Mouse (Mus musculus) midbrain, embryonic 10.5 days (tissue): ENCODE measurements around the gene Rab5b. TPM values are rescaled to one million over a fixed set of nuclear protein-coding genes. Genes with fewer than 3 reads are reported as not detected.
"Not testable (repeated sequence)": the region's sequence is repeated elsewhere in the genome, so short reads cannot be mapped to it uniquely, and the experiment has no call there.

Source experiments
- DNase-seq: peaks from one replicate; pipeline ENCODE4 v3.0.0-alpha.2; 2017; ENCODE audit warnings: low spot score
- H3K27ac ChIP-seq: fragments of 300-500 bp; sonication (generic); replicated peaks from 2 replicates; pipeline ENCODE4 v1.5.1; 2016; ENCODE audit warnings: mild to moderate bottlenecking
- H3K27me3 ChIP-seq: fragments of 300-500 bp; sonication (generic); 2 replicates; pipeline ENCODE4 v1.6.1; 2016; ENCODE audit warnings: low read depth, mild to moderate bottlenecking; ENCODE audit not compliant: poor library complexity, severe bottlenecking
- H3K36me3 ChIP-seq: fragments of 300-500 bp; sonication (generic); 2 replicates; pipeline ENCODE4 v1.6.1; 2016; ENCODE audit warnings: mild to moderate bottlenecking, moderate library complexity
- H3K4me1 ChIP-seq: fragments of 300-500 bp; sonication (generic); 2 replicates; pipeline ENCODE4 v1.6.1; 2016
- H3K4me3 ChIP-seq: fragments of 300-500 bp; sonication (generic); 2 replicates; pipeline ENCODE4 v1.5.1; 2016; ENCODE audit warnings: mild to moderate bottlenecking, moderate library complexity
- H3K9me3 ChIP-seq: fragments of 300-500 bp; sonication (generic); replicated peaks from 2 replicates; pipeline ENCODE4 v1.6.1; 2016; ENCODE audit warnings: mild to moderate bottlenecking
- WGBS: fragments of 180-500 bp; shearing (Covaris S2); methylation state at CpG from one replicate; pipeline ENCODE4 v1.1.7; 2016; 5-methylcytosine and 5-hydroxymethylcytosine counted together
- polyA plus RNA-seq: library from polyadenylated mRNA; unstranded; fragments of >200 nt; fragmentation: Nextera tagmentation; extraction: Ambion mirVana; gene quantifications from 2 replicates; pipeline ENCODE4 v1.2.1, GENCODE M21; 2016

The Rab5b gene
- polyA plus RNA-seq: 73.3 and 86.3 TPM in 2 replicates

- 2% methylated on average over 40 of the region's 40 CpGs for WGBS
- H3K36me3 ChIP-seq: peaks cover 40% of the 10 kb centered on the region
These were observed at the start of gene Rab5b for GRCm38 (mm10) chr10:128695992-128696807. TSS of gene Rab5b (minus strand) at chr10:128696264.

GRCm38 (mm10) chr10:128744680-128745601, 48.9 kb upstream of the Rab5b start, which contains the start of gene Dgka:
TSS of gene Dgka (minus strand) at chr10:128744855.
- Histone ChIP-seq H3K4me1 (peaks cover 44% of the 10 kb centered on the region), H3K36me3 (no peaks in the 10 kb centered on the region), H3K27ac (peak within 1 kb of the TSS; percentile 75), H3K9me3 (no peaks in the 10 kb centered on the region), H3K27me3 (peaks cover 57% of the 10 kb centered on the region), H3K4me3 (peak within 1 kb of the TSS; percentile 72)
- DNase-seq: peak; percentile 19
- WGBS: 26% methylated on average over 18 of the region's 18 CpGs

More at GRCm38 (mm10) chr10:128695992-128696807, at the start of gene Rab5b:
- H3K27ac ChIP-seq: peak within 1 kb of the TSS; percentile 96
- peaks cover 21% of the 10 kb centered on the region for H3K4me1 ChIP-seq
- H3K4me3 ChIP-seq: peak within 1 kb of the TSS; percentile 90
- peak; percentile 98 for DNase-seq
- no peaks in the 10 kb centered on the region for H3K27me3 ChIP-seq
- H3K9me3 ChIP-seq: no peaks in the 10 kb centered on the region

GRCm38 (mm10) chr10:128744211-128744610, 48.1 kb upstream of the Rab5b start:
- Histone ChIP-seq H3K4me3 (peak overlapping the region; percentile 72), H3K9me3 (no peaks in the 10 kb centered on the region), H3K4me1 (peaks cover 37% of the 10 kb centered on the region), H3K27ac (peak overlapping the region; percentile 75), H3K36me3 (no peaks in the 10 kb centered on the region), H3K27me3 (peaks cover 57% of the 10 kb centered on the region)
- 13% methylated on average over 8 of the region's 8 CpGs for WGBS
- DNase-seq: no peak

GRCm38 (mm10) chr10:128743791-128744191, 47.7 kb upstream of the Rab5b start:
- under 1% methylated on average over 36 of the region's 37 CpGs for WGBS
- Histone ChIP-seq H3K27me3 (peaks cover 57% of the 10 kb centered on the region), H3K36me3 (no peaks in the 10 kb centered on the region), H3K4me1 (peaks cover 34% of the 10 kb centered on the region), H3K27ac (peak overlapping the region; percentile 75), H3K9me3 (no peaks in the 10 kb centered on the region), H3K4me3 (peak overlapping the region; percentile 72)
- DNase-seq: peak; percentile 71

GRCm38 (mm10) chr10:128743235-128743634, 47.2 kb upstream of the Rab5b start:
- WGBS: 10% methylated on average over 7 of the region's 7 CpGs

GRCm38 (mm10) chr10:128742616-128743015, 46.6 kb upstream of the Rab5b start:
- peaks cover 33% of the 10 kb centered on the region for H3K4me1 ChIP-seq
- no peak overlapping the region for H3K27ac ChIP-seq
- H3K4me3 ChIP-seq: no peak overlapping the region
- no peaks in the 10 kb centered on the region for H3K9me3 ChIP-seq
- DNase-seq: no peak
- peaks cover 57% of the 10 kb centered on the region for H3K27me3 ChIP-seq
- 43% methylated on average over 4 of the region's 4 CpGs for WGBS
- H3K36me3 ChIP-seq: no peaks in the 10 kb centered on the region

More at GRCm38 (mm10) chr10:128743235-128743634, 47.2 kb upstream of the Rab5b start:
- H3K4me3 ChIP-seq: peak overlapping the region; percentile 72
- no peak overlapping the region for H3K27ac ChIP-seq
- peaks cover 57% of the 10 kb centered on the region for H3K27me3 ChIP-seq
- H3K36me3 ChIP-seq: no peaks in the 10 kb centered on the region
- no peak for DNase-seq
- H3K9me3 ChIP-seq: no peaks in the 10 kb centered on the region
- peaks cover 34% of the 10 kb centered on the region for H3K4me1 ChIP-seq

- 74% methylated on average over 2 of the region's 2 CpGs for WGBS
- Histone ChIP-seq H3K4me3 (no peak overlapping the region), H3K27ac (no peak overlapping the region), H3K9me3 (no peaks in the 10 kb centered on the region), H3K27me3 (peaks cover 43% of the 10 kb centered on the region), H3K36me3 (no peaks in the 10 kb centered on the region), H3K4me1 (peaks cover 35% of the 10 kb centered on the region)
- DNase-seq: no peak
These were observed 44.2 kb upstream of the Rab5b start for GRCm38 (mm10) chr10:128740296-128740695.

GRCm38 (mm10) chr10:128737435-128737834, 41.4 kb upstream of the Rab5b start:
- Histone ChIP-seq H3K27me3 (peaks cover 14% of the 10 kb centered on the region), H3K4me3 (peak overlapping the region; percentile 45), H3K27ac (peak overlapping the region; percentile 38; the same call in 1 of the 2 replicates), H3K36me3 (no peaks in the 10 kb centered on the region), H3K9me3 (no peaks in the 10 kb centered on the region), H3K4me1 (peaks cover 10% of the 10 kb centered on the region)
- WGBS: 4% methylated on average over 15 of the region's 15 CpGs
- DNase-seq: peak; percentile 20

GRCm38 (mm10) chr10:128731992-128732391, 35.9 kb upstream of the Rab5b start:
- H3K9me3 ChIP-seq: no peaks in the 10 kb centered on the region
- H3K27ac ChIP-seq: no peak overlapping the region
- H3K4me3 ChIP-seq: no peak overlapping the region
- peaks cover 5% of the 10 kb centered on the region for H3K4me1 ChIP-seq
- no peak for DNase-seq
- H3K27me3 ChIP-seq: no peaks in the 10 kb centered on the region
- H3K36me3 ChIP-seq: no peaks in the 10 kb centered on the region

- Histone ChIP-seq H3K27ac (no peak overlapping the region), H3K9me3 (no peaks in the 10 kb centered on the region), H3K4me1 (peaks cover 4% of the 10 kb centered on the region), H3K27me3 (no peaks in the 10 kb centered on the region), H3K4me3 (peak overlapping the region; percentile 27; the same call in 1 of the 2 replicates), H3K36me3 (no peaks in the 10 kb centered on the region)
- 18% methylated on average over 10 of the region's 10 CpGs for WGBS
- DNase-seq: peak; percentile 67
These were observed 35.0 kb upstream of the Rab5b start for GRCm38 (mm10) chr10:128731002-128731433.

- Histone ChIP-seq H3K36me3 (no peaks in the 10 kb centered on the region), H3K27me3 (no peaks in the 10 kb centered on the region), H3K27ac (no peak overlapping the region), H3K4me1 (peaks cover 4% of the 10 kb centered on the region), H3K9me3 (no peaks in the 10 kb centered on the region), H3K4me3 (no peak overlapping the region)
- DNase-seq: no peak
- WGBS: 86% methylated on average over 5 of the region's 5 CpGs
These were observed 32.0 kb upstream of the Rab5b start for GRCm38 (mm10) chr10:128728059-128728458.

GRCm38 (mm10) chr10:128725466-128725865, 29.4 kb upstream of the Rab5b start:
- H3K27ac ChIP-seq, H3K36me3 ChIP-seq, H3K27me3 ChIP-seq, H3K9me3 ChIP-seq, H3K4me1 ChIP-seq, DNase-seq, H3K4me3 ChIP-seq: not testable (repeated sequence)
- WGBS: 87% methylated on average over 4 of the region's 4 CpGs
